Mouse (Mus musculus) intestine, postnatal 0 days (tissue): Measurements from ENCODE around the gene Lpp. TPM values are rescaled to one million over a fixed set of nuclear protein-coding genes. Genes with fewer than 3 reads are reported as not detected.

ENCODE experiments used
- ATAC-seq: fragments of 200-750 bp; cut with Nextera tagmentation; 2 replicates; pipeline ENCODE4 v1.8.0; 2017; ENCODE audit warnings: mild to moderate bottlenecking, moderate TSS enrichment, moderate library complexity
- H3K27ac ChIP-seq: fragments of 300-500 bp; sonication (generic); 2 replicates; pipeline ENCODE4 v1.5.1; 2014; ENCODE audit warnings: mild to moderate bottlenecking, low read depth, low read length, moderate library complexity
- H3K27me3 ChIP-seq: fragments of 300-500 bp; sonication (generic); replicated peaks from 2 replicates; pipeline ENCODE4 v1.6.1; 2014; ENCODE audit warnings: low read length, mixed read lengths; ENCODE audit not compliant: control insufficient read depth, insufficient read depth
- H3K36me3 ChIP-seq: fragments of 300-500 bp; sonication (generic); 2 replicates; pipeline ENCODE4 v1.6.1; 2014; ENCODE audit warnings: mild to moderate bottlenecking, moderate library complexity; ENCODE audit not compliant: control insufficient read depth, insufficient read depth
- H3K4me1 ChIP-seq: fragments of 300-500 bp; sonication (generic); replicated peaks from 2 replicates; pipeline ENCODE4 v1.6.1; 2014; ENCODE audit warnings: antibody characterized with exemption, low read length, mixed read lengths; ENCODE audit not compliant: control insufficient read depth, insufficient read depth
- H3K4me2 ChIP-seq: fragments of 300-500 bp; sonication (generic); replicated peaks from 2 replicates; pipeline ENCODE4 v1.6.1; 2014; ENCODE audit warnings: low read depth, mild to moderate bottlenecking, moderate library complexity
- H3K4me3 ChIP-seq: fragments of 300-500 bp; sonication (generic); 2 replicates; pipeline ENCODE4 v1.5.1; 2014; ENCODE audit warnings: low read depth, low read length
- H3K9ac ChIP-seq: fragments of 300-500 bp; sonication (generic); 2 replicates; pipeline ENCODE4 v1.6.1; 2014; ENCODE audit warnings: mild to moderate bottlenecking, low read depth, low read length
- H3K9me3 ChIP-seq: fragments of 300-500 bp; sonication (generic); 2 replicates; pipeline ENCODE4 v1.6.1; 2016; ENCODE audit warnings: mixed run types; ENCODE audit not compliant: control insufficient read depth
- CTCF ChIP-seq: sonication (generic); IDR thresholded peaks from 2 replicates; pipeline ENCODE4 v1.5.1; 2016; ENCODE audit warnings: low read depth, mild to moderate bottlenecking, control low read depth, antibody characterized with exemption, moderate library complexity
- WGBS: fragments of 180-500 bp; shearing (Covaris S2); extraction: QIAGEN DNeasy Blood & Tissue Kit; methylation state at CpG from one replicate; pipeline ENCODE4 v1.1.7; 2014; 5-methylcytosine and 5-hydroxymethylcytosine counted together
- polyA plus RNA-seq: library from polyadenylated mRNA; unstranded; fragments of >200 nt; fragmentation: Nextera tagmentation; extraction: Ambion mirVana; gene quantifications from 2 replicates; pipeline ENCODE4 v1.2.1, GENCODE M21; 2015

The Lpp gene
- polyA plus RNA-seq, 1 experiment from 2014 or later = 32.8 TPM

DNA sequence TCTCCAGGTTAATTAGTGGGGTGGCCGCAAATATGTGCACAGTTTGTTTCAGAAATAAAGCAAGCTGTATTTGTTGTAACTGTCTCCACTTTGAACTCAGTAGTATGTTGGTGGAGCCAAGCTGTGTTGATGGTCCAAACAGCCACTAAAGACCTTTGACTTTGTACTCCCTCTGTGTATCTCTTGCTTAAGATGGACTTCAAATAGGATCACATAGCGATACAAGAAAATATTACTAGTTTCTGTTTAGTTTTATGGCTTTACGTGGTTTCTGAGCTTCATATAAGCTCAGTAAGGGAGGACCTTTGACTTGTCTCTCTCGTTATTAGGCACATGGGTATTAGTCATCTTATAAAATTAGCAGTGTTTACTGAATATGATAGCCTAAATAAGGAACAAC, 485.7 kb downstream of the Lpp start:
- Histone ChIP-seq H3K27ac (peak overlapping the region; percentile 79), H3K4me3 (no peak overlapping the region), H3K4me2 (no peak overlapping the region), H3K4me1 (peaks cover 18% of the 10 kb centered on the region), H3K9ac (no peak overlapping the region), H3K9me3 (no peaks in the 10 kb centered on the region), H3K36me3 (no peaks in the 10 kb centered on the region), H3K27me3 (no peaks in the 10 kb centered on the region)
- 47% methylated on average over 4 of the region's 4 CpGs for WGBS
- TF ChIP-seq CTCF = no peak
- ATAC-seq = peak; percentile 84

- 77% methylated on average over 8 of the region's 8 CpGs for WGBS
- TF ChIP-seq CTCF = no peak
- no peaks in the 10 kb centered on the region for H3K27me3 ChIP-seq
- H3K9me3 ChIP-seq = no peaks in the 10 kb centered on the region
- ATAC-seq = no peak
- H3K4me3 ChIP-seq = no peak overlapping the region
- no peaks in the 10 kb centered on the region for H3K36me3 ChIP-seq
- peaks cover 18% of the 10 kb centered on the region for H3K4me1 ChIP-seq
- H3K27ac ChIP-seq = no peak overlapping the region
- H3K9ac ChIP-seq = no peak overlapping the region
- H3K4me2 ChIP-seq = no peak overlapping the region
Observed at GRCm38 (mm10) chr16:24880698-24881097, 487.4 kb downstream of the Lpp start.

DNA sequence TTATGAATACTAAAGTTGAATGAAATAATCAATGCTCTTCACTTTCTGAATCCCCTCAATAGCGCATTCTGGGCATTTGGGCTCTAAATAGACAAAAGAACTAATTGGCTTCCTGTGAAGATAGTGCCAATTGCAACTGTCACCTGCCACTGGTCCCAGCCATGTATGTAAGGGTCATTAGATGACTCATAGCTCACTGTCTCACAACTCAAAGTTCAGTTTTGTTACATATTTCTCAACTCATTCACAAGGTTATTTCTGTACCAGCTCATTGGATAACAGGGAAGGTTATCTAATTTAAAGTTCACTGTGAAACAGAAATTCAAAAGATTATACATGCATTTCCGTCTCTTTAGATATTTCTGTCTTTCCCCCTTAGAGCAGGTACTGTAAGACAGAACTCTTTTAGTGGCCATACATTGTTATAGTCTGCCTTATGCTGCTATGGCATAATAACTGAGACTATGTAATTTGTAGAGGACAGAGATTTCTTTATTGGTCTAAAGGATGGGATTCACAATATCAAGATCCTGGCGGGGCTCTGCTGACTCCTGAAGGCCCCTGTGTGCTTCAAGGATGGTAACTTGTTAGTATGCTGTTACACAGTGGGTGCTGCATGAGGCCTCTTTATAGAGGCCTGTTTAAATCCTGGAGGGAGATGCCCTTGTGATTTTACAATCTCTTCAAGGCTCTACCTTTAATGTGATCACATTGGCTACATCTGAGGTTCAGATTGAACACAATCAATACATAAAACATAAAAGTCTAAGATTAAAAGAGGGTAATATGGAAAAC, 488.9 kb downstream of the Lpp start:
- no peak overlapping the region for H3K9ac ChIP-seq
- H3K4me1 ChIP-seq = peaks cover 18% of the 10 kb centered on the region
- no peaks in the 10 kb centered on the region for H3K27me3 ChIP-seq
- peak; percentile 87 for ATAC-seq
- peak overlapping the region; percentile 80 for H3K27ac ChIP-seq
- peak overlapping the region; percentile 18 for H3K4me2 ChIP-seq
- 44% methylated on average over 3 of the region's 3 CpGs for WGBS
- H3K9me3 ChIP-seq = no peaks in the 10 kb centered on the region
- no peaks in the 10 kb centered on the region for H3K36me3 ChIP-seq
- no peak for TF ChIP-seq CTCF
- no peak overlapping the region for H3K4me3 ChIP-seq

- no peaks in the 10 kb centered on the region for H3K36me3 ChIP-seq
- H3K4me3 ChIP-seq = no peak overlapping the region
- peaks cover 10% of the 10 kb centered on the region; the same call in 1 of the 2 replicates for H3K4me1 ChIP-seq
- no peak overlapping the region for H3K9ac ChIP-seq
- peak; percentile 59 for TF ChIP-seq CTCF
- H3K27me3 ChIP-seq = no peaks in the 10 kb centered on the region
- no peak for ATAC-seq
- H3K27ac ChIP-seq = no peak overlapping the region
- no peak overlapping the region for H3K4me2 ChIP-seq
- no peaks in the 10 kb centered on the region for H3K9me3 ChIP-seq
Observed at GRCm38 (mm10) chr16:24884017-24884416, 490.7 kb downstream of the Lpp start.

DNA sequence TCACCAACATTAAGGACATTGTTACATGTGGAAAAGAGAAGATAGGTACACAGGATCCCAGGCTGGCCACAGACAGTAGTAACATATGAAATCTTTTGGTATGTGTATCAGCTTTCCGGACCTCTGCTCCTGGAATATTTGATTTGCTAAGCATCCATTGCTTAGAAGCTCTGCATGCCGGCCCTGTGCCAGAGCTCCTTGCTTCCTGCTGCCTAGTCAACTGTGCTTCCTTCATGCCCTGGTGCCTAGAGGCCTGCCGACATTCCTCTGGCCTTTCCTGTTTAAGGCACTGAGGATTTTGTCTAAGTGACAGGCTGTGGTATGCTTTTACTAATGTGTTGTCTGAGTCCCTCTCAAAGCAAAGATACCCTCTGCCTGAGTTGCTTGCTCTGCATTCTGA, 493.0 kb downstream of the Lpp start:
- Histone ChIP-seq H3K9ac (no peak overlapping the region), H3K27ac (no peak overlapping the region), H3K4me3 (no peak overlapping the region), H3K4me1 (0 out of 2 replicates have a peak, but pooled peaks cover 4% of the 10 kb centered on the region), H3K36me3 (no peaks in the 10 kb centered on the region; the same call in 1 of the 2 replicates), H3K9me3 (no peaks in the 10 kb centered on the region), H3K4me2 (no peak overlapping the region), H3K27me3 (no peaks in the 10 kb centered on the region)
- no peak for TF ChIP-seq CTCF
- no peak for ATAC-seq
- WGBS = 62% methylated on average over 3 of the region's 3 CpGs

- ATAC-seq = no peak
- Histone ChIP-seq H3K9ac (no peak overlapping the region), H3K4me1 (no peaks in the 10 kb centered on the region), H3K4me3 (no peak overlapping the region), H3K27me3 (no peaks in the 10 kb centered on the region), H3K9me3 (no peaks in the 10 kb centered on the region), H3K4me2 (no peak overlapping the region), H3K36me3 (no peaks in the 10 kb centered on the region; the same call in 1 of the 2 replicates), H3K27ac (no peak overlapping the region)
- TF ChIP-seq CTCF = no peak
- WGBS = 72% methylated on average over 7 of the region's 7 CpGs
Observed at GRCm38 (mm10) chr16:24886943-24887342, 493.6 kb downstream of the Lpp start.
